Mouse (Mus musculus): ENCODE results near the gene Snx6. TPM values are rescaled to one million over a fixed set of nuclear protein-coding genes. Genes with fewer than 3 reads are reported as not detected.

Gene Snx6
- polyA plus RNA-seq, 1 experiment from 2014 or later = 231 TPM

GRCm38 (mm10) chr12:54697791-54698250, 97.7 kb downstream of the Snx6 start:
- Histone ChIP-seq H3K4me1 (ENCODE audit: control insufficient read depth, insufficient read depth, low read length) (no peaks in the 10 kb centered on the region), H3K27me3 (ENCODE audit: control insufficient read depth, insufficient read depth, low read length) (no peaks in the 10 kb centered on the region), H3K9ac (ENCODE audit: low read length) (no peak overlapping the region), H3K4me2 (ENCODE audit: low read depth, severe bottlenecking) (no peak overlapping the region), H3K27ac (replicated peaks; ENCODE audit: low read depth, low read length) (no peak overlapping the region), H3K9me3 (ENCODE audit: control insufficient read depth, low read length) (no peaks in the 10 kb centered on the region), H3K4me3 (ENCODE audit: low read depth, low read length) (no peak overlapping the region), H3K36me3 (ENCODE audit: control insufficient read depth, insufficient read depth, low read length) (no peaks in the 10 kb centered on the region)
- peak; percentile 32 for DNase-seq (ENCODE audit: low spot score)
- 65% methylated on average over 6 of the region's 6 CpGs for WGBS
- ATAC-seq (ENCODE audit: insufficient number of reproducible peaks, low FRiP score, low TSS enrichment, low read depth) = no peak

- Histone ChIP-seq H3K27me3 (ENCODE audit: control insufficient read depth, insufficient read depth, low read length) (no peaks in the 10 kb centered on the region), H3K4me1 (ENCODE audit: control insufficient read depth, insufficient read depth, low read length) (no peaks in the 10 kb centered on the region), H3K9me3 (ENCODE audit: control insufficient read depth, low read length) (no peaks in the 10 kb centered on the region), H3K27ac (replicated peaks; ENCODE audit: low read depth, low read length) (no peak overlapping the region), H3K36me3 (ENCODE audit: control insufficient read depth, insufficient read depth, low read length) (peaks cover under 1% of the 10 kb centered on the region; the same call in 1 of the 2 replicates), H3K4me3 (ENCODE audit: low read depth, low read length) (no peak overlapping the region), H3K9ac (ENCODE audit: low read length) (no peak overlapping the region), H3K4me2 (ENCODE audit: low read depth, severe bottlenecking) (no peak overlapping the region)
- 12% methylated on average over 7 of the region's 7 CpGs for WGBS
- peak; percentile 60 for ATAC-seq (ENCODE audit: insufficient number of reproducible peaks, low FRiP score, low TSS enrichment, low read depth)
- DNase-seq (ENCODE audit: low spot score) = peak; percentile 40
Measured at GRCm38 (mm10) chr12:54697003-54697597, 98.4 kb downstream of the Snx6 start.

Other genes with a start within 250 kb of the Snx6 start
- 171 and 178 TPM in 2 replicates for gene Sptssa, start 139.1 kb downstream of the Snx6 start, polyA plus RNA-seq (2014; fragmentation: Nextera tagmentation; extraction: Ambion mirVana)
- 68.3 and 75.7 TPM in 2 replicates for gene Eapp, start 99.8 kb downstream of the Snx6 start, polyA plus RNA-seq (2014; fragmentation: Nextera tagmentation; extraction: Ambion mirVana)
- gene Cfl2, start 67.2 kb upstream of the Snx6 start, polyA plus RNA-seq (2014; fragmentation: Nextera tagmentation; extraction: Ambion mirVana) = 158 and 160 TPM in 2 replicates
- not detected in 2 replicates for gene Gm20403, start 190.8 kb upstream of the Snx6 start, polyA plus RNA-seq (2014; fragmentation: Nextera tagmentation; extraction: Ambion mirVana)
- gene Baz1a, start 218.6 kb upstream of the Snx6 start, polyA plus RNA-seq (2014; fragmentation: Nextera tagmentation; extraction: Ambion mirVana) = 25.3 and 32.4 TPM in 2 replicates